Mouse (Mus musculus) adrenal gland, adult 8-10 months (tissue): Measurements from ENCODE around the gene Vsnl1. TPM values are rescaled to one million over a fixed set of nuclear protein-coding genes. Genes with fewer than 3 reads are reported as not detected.

Source experiments
- microRNA-seq, 2 experiments: library from miRNA; unstranded; fragments of <30 nt; microRNA quantifications; one replicate each; pipeline ENCODE4 v1.2.0; 2022
- total RNA-seq, 4 experiments: library from RNA; stranded (reverse); gene quantifications; 2 replicates each; pipeline ENCODE4 v1.2.4; 2022

Gene Vsnl1
- total RNA-seq, 4 experiments from 2014 or later: 52.9 to 74.7 (median 58.7) TPM

Small RNA genes lying within 50 kb of the gene (microRNA-seq; reads per million reads assigned to microRNA genes)
- gene Mir7675: 0 reads per million in 2 experiments

Other genes starting within 250 kb of the Vsnl1 start
- gene Msgn1, start 227.6 kb downstream of the Vsnl1 start, total RNA-seq: not detected
- 1 to 10 TPM; 1.8 to 2.3 (median 2.0) TPM for gene Gen1, start 170.8 kb downstream of the Vsnl1 start, total RNA-seq
- gene Smc6, start 170.7 kb downstream of the Vsnl1 start, total RNA-seq: 10 to 100 TPM; 27.0 to 41.0 (median 34.4) TPM
- gene Rad51ap2, start 19.5 kb upstream of the Vsnl1 start, total RNA-seq: under 1 TPM in 2 of 4 experiments, not detected in 2; 0.17 to 0.34 TPM